Mouse (Mus musculus): ENCODE results near the gene Slc9a9. TPM values are rescaled to one million over a fixed set of nuclear protein-coding genes. Genes with fewer than 3 reads are reported as not detected.

The Slc9a9 gene
- polyA plus RNA-seq, 1 experiment from 2014 or later, result 3.0 TPM

DNA sequence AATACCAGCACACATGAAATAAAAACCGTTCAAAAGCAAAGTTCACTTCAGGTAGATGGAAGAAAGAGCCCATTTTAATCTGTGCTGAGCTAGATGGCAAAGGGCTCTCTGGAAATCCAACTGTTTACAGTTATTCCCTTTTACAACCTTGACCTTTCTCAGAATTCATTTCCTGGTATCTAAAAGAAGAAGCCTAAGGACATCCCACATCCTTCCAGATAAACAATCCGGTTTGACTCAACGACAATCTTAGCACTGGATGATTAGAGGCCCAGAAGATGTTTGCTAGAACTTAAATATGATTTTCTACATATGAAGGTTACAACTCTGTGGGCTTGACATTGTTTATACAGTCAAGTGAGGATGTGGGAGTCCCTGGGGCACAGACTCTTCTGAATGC, 516.1 kb downstream of the Slc9a9 start:
- H3K9ac ChIP-seq (replicated peaks), result no peak overlapping the region
- H3K36me3 ChIP-seq, result no peaks in the 10 kb centered on the region
- ATAC-seq (replicated peaks), result no peak
- WGBS, result 90% methylated on average over 3 of the region's 3 CpGs
- peaks cover 15% of the 10 kb centered on the region for H3K4me1 ChIP-seq
- no peak overlapping the region for H3K4me3 ChIP-seq
- no peaks in the 10 kb centered on the region for H3K9me3 ChIP-seq
- H3K4me2 ChIP-seq (replicated peaks), result no peak overlapping the region
- H3K27ac ChIP-seq (replicated peaks), result no peak overlapping the region
- H3K27me3 ChIP-seq, result no peaks in the 10 kb centered on the region

DNA sequence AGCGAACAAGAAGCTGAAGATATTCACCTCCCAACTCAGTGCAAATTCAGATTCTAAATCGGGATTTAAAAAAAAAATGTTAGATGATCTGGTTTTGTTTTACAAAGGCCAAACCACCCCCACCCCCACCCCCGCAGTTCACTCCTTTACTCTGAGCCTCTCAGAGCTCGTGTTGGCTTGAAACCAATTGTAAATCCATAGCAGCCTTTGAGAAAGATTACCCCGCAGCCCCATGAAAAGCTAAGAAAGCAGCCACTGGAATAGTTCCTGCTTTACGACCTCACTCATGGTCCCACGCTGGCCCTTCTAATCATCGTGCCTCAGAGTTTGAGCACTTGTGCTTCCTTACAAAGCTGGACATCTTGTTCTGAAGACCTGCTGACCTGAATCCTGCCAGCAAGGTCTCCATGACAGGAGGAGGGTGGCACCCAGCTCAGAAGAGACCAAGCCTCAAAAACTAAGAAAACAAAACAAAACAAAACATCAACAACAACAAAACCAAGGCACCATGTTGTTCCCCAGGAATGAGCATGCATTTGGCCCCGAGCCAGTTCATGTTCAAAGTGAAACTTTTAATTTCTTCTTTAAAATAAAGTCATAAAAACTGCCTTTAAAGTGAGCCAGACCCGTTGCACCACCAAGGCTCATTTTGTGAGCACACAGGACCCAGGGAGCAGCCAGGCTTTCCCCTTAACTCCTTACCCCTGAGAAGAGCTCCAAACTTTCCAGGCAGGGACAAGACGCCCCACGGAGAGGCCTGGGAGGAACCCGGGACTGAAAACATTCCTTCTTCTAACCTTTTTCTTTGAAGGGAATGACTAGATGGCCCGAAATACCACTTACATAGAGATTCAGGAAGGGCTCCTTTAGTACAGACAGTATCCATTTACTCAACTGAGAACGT, 516.9 kb downstream of the Slc9a9 start:
- H3K4me3 ChIP-seq, result no peak overlapping the region
- H3K4me2 ChIP-seq (replicated peaks), result no peak overlapping the region
- no peak for ATAC-seq (replicated peaks)
- no peak overlapping the region for H3K27ac ChIP-seq (replicated peaks)
- H3K27me3 ChIP-seq, result no peaks in the 10 kb centered on the region
- no peak overlapping the region for H3K9ac ChIP-seq (replicated peaks)
- peaks cover 7% of the 10 kb centered on the region for H3K4me1 ChIP-seq
- WGBS, result 62% methylated on average over 15 of the region's 15 CpGs
- no peaks in the 10 kb centered on the region for H3K9me3 ChIP-seq
- no peaks in the 10 kb centered on the region for H3K36me3 ChIP-seq

DNA sequence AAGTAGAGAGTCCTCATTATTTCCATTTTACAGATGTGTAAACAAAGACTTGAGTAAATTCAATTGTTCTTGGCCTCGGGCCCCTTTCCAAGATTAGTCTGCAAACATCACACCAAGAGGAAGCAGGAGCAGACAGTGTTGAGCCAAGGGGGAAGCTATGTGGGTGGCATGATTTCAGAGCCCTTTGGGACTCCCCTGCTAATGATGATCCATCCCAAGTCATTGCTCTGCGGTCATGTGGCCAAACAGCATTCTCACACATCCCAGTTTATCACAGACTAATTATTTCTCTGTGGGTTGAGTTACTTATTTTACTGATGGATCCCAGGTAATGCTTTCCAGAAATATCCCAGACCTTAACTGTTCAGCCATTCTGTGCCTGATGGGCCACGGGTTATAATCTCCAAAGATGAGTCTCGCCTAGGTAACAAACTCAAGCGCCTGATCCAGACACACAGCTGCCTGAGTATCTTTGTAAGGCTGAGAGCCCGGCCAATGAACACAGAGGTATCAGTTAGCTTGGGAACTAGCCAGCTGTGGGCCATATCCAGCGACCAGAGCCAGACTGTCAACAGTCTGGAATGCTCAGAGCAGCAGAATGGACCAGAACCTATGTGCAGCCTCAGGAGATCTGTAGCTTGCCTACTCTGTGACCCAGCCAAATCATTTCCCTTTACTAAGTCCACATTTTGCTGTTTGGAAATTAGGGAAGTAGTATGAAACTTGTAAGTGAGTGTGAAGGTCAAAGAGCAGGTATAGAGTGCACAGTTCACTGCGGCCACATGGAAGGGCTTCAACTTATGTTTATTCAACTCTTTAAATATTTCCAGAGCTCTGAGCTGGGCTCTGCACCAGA, 518.9 kb downstream of the Slc9a9 start:
- H3K27me3 ChIP-seq, result no peaks in the 10 kb centered on the region
- H3K27ac ChIP-seq (replicated peaks), result no peak overlapping the region
- H3K4me1 ChIP-seq, result no peaks in the 10 kb centered on the region
- ATAC-seq (replicated peaks), result no peak
- no peak overlapping the region for H3K9ac ChIP-seq (replicated peaks)
- H3K9me3 ChIP-seq, result no peaks in the 10 kb centered on the region
- H3K36me3 ChIP-seq, result no peaks in the 10 kb centered on the region
- H3K4me3 ChIP-seq, result no peak overlapping the region
- 81% methylated on average over 8 of the region's 8 CpGs for WGBS
- no peak overlapping the region for H3K4me2 ChIP-seq (replicated peaks)

DNA sequence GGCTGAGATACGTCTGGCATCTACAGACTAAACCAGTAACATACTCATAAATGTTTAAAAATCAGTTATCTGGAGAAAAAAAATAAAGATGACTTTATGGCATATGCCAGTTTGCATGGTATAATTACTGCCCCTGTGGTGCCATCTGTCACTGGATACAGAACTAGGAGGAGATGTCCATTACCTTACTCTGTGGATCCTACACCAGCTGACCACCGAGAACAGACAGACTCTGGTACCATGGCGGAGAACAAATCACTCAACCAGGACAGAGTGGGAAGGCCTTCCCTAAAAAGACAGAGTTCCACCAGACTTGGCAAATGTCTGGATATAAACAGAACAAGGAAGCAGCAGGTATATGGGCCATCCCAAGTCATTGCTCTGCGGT, 519.5 kb downstream of the Slc9a9 start:
- no peak overlapping the region for H3K4me3 ChIP-seq
- H3K9me3 ChIP-seq, result no peaks in the 10 kb centered on the region
- no peak overlapping the region for H3K27ac ChIP-seq (replicated peaks)
- no peak overlapping the region for H3K9ac ChIP-seq (replicated peaks)
- H3K36me3 ChIP-seq, result no peaks in the 10 kb centered on the region
- H3K4me2 ChIP-seq (replicated peaks), result no peak overlapping the region
- WGBS, result 88% methylated on average over 4 of the region's 4 CpGs
- no peak for ATAC-seq (replicated peaks)
- H3K4me1 ChIP-seq, result no peaks in the 10 kb centered on the region
- H3K27me3 ChIP-seq, result no peaks in the 10 kb centered on the region

DNA sequence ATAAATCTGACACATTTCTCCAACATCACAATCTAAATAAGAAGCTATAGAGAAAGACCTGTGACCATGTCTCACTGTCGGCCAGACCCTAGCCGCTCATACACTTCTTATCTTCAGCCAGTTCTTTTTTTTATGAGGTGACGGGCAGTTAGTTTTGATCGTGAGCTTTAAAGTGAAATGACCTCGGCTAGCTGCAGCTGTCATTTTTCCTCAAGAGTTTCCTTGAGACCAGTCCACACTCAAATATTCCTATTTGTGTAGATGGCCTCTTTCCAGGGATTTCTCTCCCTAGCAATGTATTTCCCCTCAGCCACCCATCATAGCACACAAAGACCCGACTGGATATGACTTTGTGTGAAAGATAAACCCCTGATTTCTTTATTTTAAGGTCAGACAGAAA, 521.7 kb downstream of the Slc9a9 start:
- H3K27ac ChIP-seq (replicated peaks), result no peak overlapping the region
- no peak overlapping the region for H3K4me2 ChIP-seq (replicated peaks)
- no peak overlapping the region for H3K9ac ChIP-seq (replicated peaks)
- H3K27me3 ChIP-seq, result no peaks in the 10 kb centered on the region
- no peaks in the 10 kb centered on the region for H3K9me3 ChIP-seq
- 87% methylated on average over 6 of the region's 6 CpGs for WGBS
- H3K36me3 ChIP-seq, result no peaks in the 10 kb centered on the region
- no peak for ATAC-seq (replicated peaks)
- no peak overlapping the region for H3K4me3 ChIP-seq
- no peaks in the 10 kb centered on the region for H3K4me1 ChIP-seq

DNA sequence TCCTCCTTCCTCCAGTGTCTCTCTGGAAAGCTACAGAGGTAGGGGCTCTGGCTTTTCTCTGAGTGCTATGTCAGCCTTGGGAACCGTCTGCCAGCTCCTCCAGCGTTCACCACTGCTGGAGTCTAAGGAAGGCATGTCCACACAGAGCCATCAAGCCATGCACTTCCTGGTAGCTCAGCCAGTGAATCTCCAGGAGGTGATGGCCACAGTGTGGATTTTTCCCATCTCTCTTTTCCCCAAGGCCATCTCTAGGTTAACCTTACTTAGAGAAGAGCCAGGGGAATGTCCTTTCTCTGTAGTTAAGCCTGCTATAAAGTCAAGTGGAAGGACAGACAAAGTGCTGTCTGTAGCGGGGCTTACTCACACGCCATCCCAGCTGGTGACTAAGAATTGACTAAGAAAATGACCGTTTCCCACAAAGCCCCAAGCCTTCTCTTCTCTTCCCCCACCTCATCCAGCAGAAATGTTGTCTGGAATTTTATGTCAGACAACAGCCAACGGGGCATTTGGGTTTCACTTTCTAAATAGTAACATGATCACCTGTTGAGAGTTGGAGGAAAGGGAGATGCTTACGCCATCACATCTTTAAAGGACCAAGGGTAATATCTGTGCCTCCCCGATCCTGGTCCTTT, 523.3 kb downstream of the Slc9a9 start:
- ATAC-seq (replicated peaks), result no peak
- no peaks in the 10 kb centered on the region for H3K27me3 ChIP-seq
- H3K4me3 ChIP-seq, result no peak overlapping the region
- H3K4me1 ChIP-seq, result no peaks in the 10 kb centered on the region
- H3K9me3 ChIP-seq, result no peaks in the 10 kb centered on the region
- H3K4me2 ChIP-seq (replicated peaks), result no peak overlapping the region
- no peaks in the 10 kb centered on the region for H3K36me3 ChIP-seq
- 87% methylated on average over 8 of the region's 8 CpGs for WGBS
- no peak overlapping the region for H3K9ac ChIP-seq (replicated peaks)
- no peak overlapping the region for H3K27ac ChIP-seq (replicated peaks)

DNA sequence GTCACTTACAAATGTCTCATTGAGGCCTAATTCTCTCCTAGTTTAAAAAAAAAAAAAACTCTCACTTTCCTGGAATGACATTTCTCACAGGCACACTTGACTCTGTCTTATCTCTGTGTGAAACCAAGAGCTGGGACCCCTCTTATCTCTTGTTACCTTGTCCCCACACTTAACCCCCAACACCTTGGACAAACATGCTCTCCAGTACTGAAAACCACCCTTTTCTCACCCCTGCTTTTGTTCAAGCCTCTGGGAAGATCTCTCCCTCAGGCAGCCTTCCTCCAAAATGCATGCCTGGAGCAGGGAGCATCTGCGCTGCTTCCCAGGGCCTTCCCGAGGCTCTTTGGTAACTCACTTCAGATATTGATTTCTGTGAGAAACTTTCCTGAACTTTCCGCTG, 524.0 kb downstream of the Slc9a9 start:
- Histone ChIP-seq H3K9ac (replicated peaks) (no peak overlapping the region), H3K4me2 (replicated peaks) (no peak overlapping the region), H3K27me3 (no peaks in the 10 kb centered on the region), H3K4me1 (no peaks in the 10 kb centered on the region), H3K9me3 (no peaks in the 10 kb centered on the region), H3K27ac (replicated peaks) (no peak overlapping the region), H3K4me3 (no peak overlapping the region), H3K36me3 (no peaks in the 10 kb centered on the region)
- WGBS, result 94% methylated on average over 3 of the region's 3 CpGs
- ATAC-seq (replicated peaks), result no peak

DNA sequence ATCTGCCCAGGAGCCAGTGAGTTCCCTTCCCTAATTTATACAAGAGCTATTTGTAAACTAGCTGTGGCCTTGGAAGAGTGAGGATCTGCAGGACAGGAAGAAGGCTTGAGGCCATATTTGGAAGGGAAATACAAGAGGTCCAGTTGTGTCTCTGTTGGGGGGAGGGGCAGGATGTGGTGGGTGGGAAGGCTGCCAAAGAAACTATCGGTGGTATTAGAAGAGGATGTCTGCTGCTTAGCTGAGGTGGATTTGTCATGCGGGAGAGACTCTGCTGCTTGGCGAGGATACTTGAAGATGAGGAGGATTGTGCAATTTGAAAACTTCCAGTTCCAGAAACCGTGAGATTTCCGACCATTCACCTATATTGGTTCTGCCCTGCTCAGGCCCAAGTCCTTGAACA, 524.4 kb downstream of the Slc9a9 start:
- WGBS, result 83% methylated on average over 5 of the region's 5 CpGs
- Histone ChIP-seq H3K4me1 (no peaks in the 10 kb centered on the region), H3K9ac (replicated peaks) (no peak overlapping the region), H3K9me3 (no peaks in the 10 kb centered on the region), H3K27ac (replicated peaks) (no peak overlapping the region), H3K4me2 (replicated peaks) (no peak overlapping the region), H3K36me3 (no peaks in the 10 kb centered on the region), H3K4me3 (no peak overlapping the region), H3K27me3 (no peaks in the 10 kb centered on the region)
- no peak for ATAC-seq (replicated peaks)

DNA sequence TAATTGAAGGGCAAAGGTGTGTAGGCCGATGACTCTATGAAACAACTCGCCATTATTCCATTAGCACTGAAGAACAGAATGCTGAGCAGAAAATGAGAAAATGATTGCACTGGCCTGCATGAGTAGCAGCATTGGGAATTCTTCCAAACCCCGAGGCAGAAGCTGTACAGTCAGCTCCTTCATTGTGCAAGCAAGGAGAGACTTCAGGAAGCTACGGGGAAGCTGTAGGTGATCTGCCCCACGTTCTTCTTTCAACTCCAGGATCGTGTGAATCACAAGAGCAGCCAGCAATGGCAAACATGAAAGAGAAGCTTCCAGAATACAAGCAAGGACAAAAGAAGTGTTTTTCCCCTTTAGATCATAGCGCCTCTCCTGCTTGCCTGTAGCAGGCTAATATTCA, 538.0 kb downstream of the Slc9a9 start:
- no peak overlapping the region for H3K4me2 ChIP-seq (replicated peaks)
- no peaks in the 10 kb centered on the region for H3K9me3 ChIP-seq
- H3K27ac ChIP-seq (replicated peaks), result no peak overlapping the region
- no peak for ATAC-seq (replicated peaks)
- H3K9ac ChIP-seq (replicated peaks), result no peak overlapping the region
- no peak overlapping the region for H3K4me3 ChIP-seq
- whole genome bisulfite sequencing, result 71% methylated on average over 7 of the region's 7 CpGs
- H3K27me3 ChIP-seq, result no peaks in the 10 kb centered on the region
- H3K36me3 ChIP-seq, result no peaks in the 10 kb centered on the region
- H3K4me1 ChIP-seq, result no peaks in the 10 kb centered on the region

DNA sequence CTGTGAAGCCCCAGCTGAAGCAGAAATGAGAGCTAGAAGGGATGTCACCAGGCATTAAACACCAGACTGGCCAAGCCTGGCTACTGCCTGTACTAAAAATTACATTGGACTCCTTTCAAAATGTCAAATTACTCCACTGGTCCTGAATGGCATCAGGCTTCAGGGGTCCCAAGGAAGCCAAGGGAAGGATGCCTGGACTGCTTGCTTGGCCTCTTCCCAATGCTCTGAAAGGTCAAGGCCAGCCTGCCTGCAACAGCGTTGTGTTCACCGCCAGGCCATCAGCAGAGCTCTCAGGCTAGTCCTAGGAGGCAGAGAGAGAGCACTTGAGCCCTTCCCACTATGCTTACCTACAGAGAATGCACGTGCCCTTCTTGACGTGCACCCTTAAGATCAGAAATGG, 539.0 kb downstream of the Slc9a9 start:
- no peak overlapping the region for H3K4me2 ChIP-seq (replicated peaks)
- H3K9me3 ChIP-seq, result no peaks in the 10 kb centered on the region
- H3K27ac ChIP-seq (replicated peaks), result no peak overlapping the region
- H3K36me3 ChIP-seq, result no peaks in the 10 kb centered on the region
- H3K4me3 ChIP-seq, result no peak overlapping the region
- H3K4me1 ChIP-seq, result no peaks in the 10 kb centered on the region
- WGBS, result 95% methylated on average over 4 of the region's 4 CpGs
- ATAC-seq (replicated peaks), result no peak
- H3K27me3 ChIP-seq, result no peaks in the 10 kb centered on the region
- H3K9ac ChIP-seq (replicated peaks), result no peak overlapping the region

DNA sequence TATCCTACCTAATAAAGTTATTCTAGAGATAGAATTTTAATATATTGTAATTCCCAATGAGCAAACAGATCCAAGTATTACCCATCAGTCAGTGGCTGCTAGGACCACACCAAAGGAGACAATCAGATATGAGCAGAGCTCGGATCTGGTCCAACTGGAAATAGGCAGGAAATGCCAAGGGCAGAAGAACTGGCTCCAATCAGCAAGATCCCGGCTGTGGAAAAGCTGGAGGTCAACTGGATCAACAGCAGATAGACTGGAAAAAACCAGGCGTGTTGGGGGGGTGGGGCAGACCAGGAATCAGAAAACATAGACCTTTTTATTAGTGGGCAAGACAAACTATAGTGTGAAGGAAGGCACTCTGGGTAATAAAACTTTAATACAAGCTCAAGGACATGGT, 550.3 kb downstream of the Slc9a9 start:
- Histone ChIP-seq H3K27ac (replicated peaks) (no peak overlapping the region), H3K9me3 (no peaks in the 10 kb centered on the region), H3K4me3 (no peak overlapping the region), H3K27me3 (no peaks in the 10 kb centered on the region), H3K36me3 (no peaks in the 10 kb centered on the region), H3K9ac (replicated peaks) (no peak overlapping the region), H3K4me2 (replicated peaks) (no peak overlapping the region), H3K4me1 (no peaks in the 10 kb centered on the region)
- WGBS, result 82% methylated on average over 3 of the region's 3 CpGs
- ATAC-seq (replicated peaks), result no peak

DNA sequence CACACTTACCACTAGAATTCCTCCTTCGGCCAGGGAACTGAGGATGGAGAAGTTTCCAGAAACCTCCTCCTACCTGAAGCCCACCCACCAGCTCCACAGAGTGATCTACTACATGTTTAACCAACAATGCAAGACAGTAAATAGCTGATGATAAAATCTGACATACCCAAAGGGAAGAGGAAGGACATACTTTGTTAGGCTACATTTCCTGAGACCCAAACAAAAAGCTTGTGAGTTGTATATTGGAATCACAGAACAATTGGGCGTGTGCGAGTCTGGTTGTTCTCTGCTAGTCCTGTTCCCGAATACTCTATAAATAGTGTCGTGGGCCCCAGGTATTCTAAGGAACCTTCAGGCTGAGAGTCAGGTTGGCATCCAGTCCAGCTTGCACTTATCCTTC, 551.6 kb downstream of the Slc9a9 start:
- Histone ChIP-seq H3K27ac (replicated peaks) (no peak overlapping the region), H3K27me3 (no peaks in the 10 kb centered on the region), H3K9me3 (no peaks in the 10 kb centered on the region), H3K9ac (replicated peaks) (no peak overlapping the region), H3K4me3 (no peak overlapping the region), H3K4me2 (replicated peaks) (no peak overlapping the region), H3K4me1 (no peaks in the 10 kb centered on the region), H3K36me3 (no peaks in the 10 kb centered on the region)
- ATAC-seq (replicated peaks), result no peak
- WGBS, result 93% methylated on average over 5 of the region's 5 CpGs
